Mouse (Mus musculus) lung, postnatal 0 days (tissue): ENCODE results near the gene Kifc3. TPM values are rescaled to one million over a fixed set of nuclear protein-coding genes. Genes with fewer than 3 reads are reported as not detected.

Source experiments
- ATAC-seq: fragments of 200-750 bp; cut with Nextera tagmentation; 2 replicates; pipeline ENCODE4 v1.8.0; 2017; ENCODE audit warnings: moderate library complexity
- DNase-seq: peaks from one replicate; pipeline ENCODE4 v3.0.0-alpha.2; 2016; ENCODE audit warnings: low spot score
- H3K27ac ChIP-seq: fragments of 300-500 bp; sonication (generic); 2 replicates; pipeline ENCODE4 v1.5.1; 2014; ENCODE audit warnings: antibody characterized with exemption, mild to moderate bottlenecking, low read length, mixed read lengths
- H3K27me3 ChIP-seq: fragments of 300-500 bp; sonication (generic); replicated peaks from 2 replicates; pipeline ENCODE4 v1.6.1; 2014; ENCODE audit warnings: low read length, mixed read lengths; ENCODE audit not compliant: insufficient read depth
- H3K36me3 ChIP-seq: fragments of 300-500 bp; sonication (generic); 2 replicates; pipeline ENCODE4 v1.6.1; 2014; ENCODE audit warnings: low read length, mixed read lengths; ENCODE audit not compliant: insufficient read depth
- H3K4me1 ChIP-seq: fragments of 300-500 bp; sonication (generic); 2 replicates; pipeline ENCODE4 v1.6.1; 2014; ENCODE audit warnings: antibody characterized with exemption, low read depth, low read length, mixed read lengths; ENCODE audit not compliant: insufficient read depth
- H3K4me2 ChIP-seq: fragments of 300-500 bp; sonication (generic); replicated peaks from 2 replicates; pipeline ENCODE4 v1.6.1; 2014; ENCODE audit warnings: low read depth, mild to moderate bottlenecking, low read length, moderate library complexity, mixed read lengths
- H3K4me3 ChIP-seq: fragments of 300-500 bp; sonication (generic); 2 replicates; pipeline ENCODE4 v1.5.1; 2014; ENCODE audit warnings: low read depth, low read length
- H3K9ac ChIP-seq: fragments of 300-500 bp; sonication (generic); replicated peaks from 2 replicates; pipeline ENCODE4 v1.6.1; 2014; ENCODE audit warnings: low read depth, mild to moderate bottlenecking
- H3K9me3 ChIP-seq: fragments of 300-500 bp; sonication (generic); 2 replicates; pipeline ENCODE4 v1.6.1; 2016; ENCODE audit warnings: low read length, mixed read lengths
- CTCF ChIP-seq: IDR thresholded peaks from 2 replicates; pipeline ENCODE4 v1.5.1; 2016; ENCODE audit warnings: antibody characterized with exemption, mild to moderate bottlenecking
- EP300 ChIP-seq: IDR thresholded peaks from 2 replicates; pipeline ENCODE4 v1.6.1; 2016; ENCODE audit warnings: antibody characterized with exemption, mild to moderate bottlenecking, control low read depth
- WGBS: fragments of 180-500 bp; shearing (Covaris S2); extraction: QIAGEN DNeasy Blood & Tissue Kit; methylation state at CpG from one replicate; pipeline ENCODE4 v1.1.7; 2014; 5-methylcytosine and 5-hydroxymethylcytosine counted together
- polyA plus RNA-seq: library from polyadenylated mRNA; unstranded; fragments of >200 nt; fragmentation: Nextera tagmentation; extraction: Ambion mirVana; gene quantifications from 2 replicates; pipeline ENCODE4 v1.2.1, GENCODE M21; 2015

The Kifc3 gene
- polyA plus RNA-seq, 1 experiment from 2014 or later, result 23.7 TPM

GRCm38 (mm10) chr8:95141469-95142074, 61.0 kb downstream of the Kifc3 start:
- no peaks in the 10 kb centered on the region for H3K27me3 ChIP-seq
- WGBS, result 4% methylated on average over 6 of the region's 6 CpGs
- TF ChIP-seq EP300 (no peak), CTCF (no peak)

DNA sequence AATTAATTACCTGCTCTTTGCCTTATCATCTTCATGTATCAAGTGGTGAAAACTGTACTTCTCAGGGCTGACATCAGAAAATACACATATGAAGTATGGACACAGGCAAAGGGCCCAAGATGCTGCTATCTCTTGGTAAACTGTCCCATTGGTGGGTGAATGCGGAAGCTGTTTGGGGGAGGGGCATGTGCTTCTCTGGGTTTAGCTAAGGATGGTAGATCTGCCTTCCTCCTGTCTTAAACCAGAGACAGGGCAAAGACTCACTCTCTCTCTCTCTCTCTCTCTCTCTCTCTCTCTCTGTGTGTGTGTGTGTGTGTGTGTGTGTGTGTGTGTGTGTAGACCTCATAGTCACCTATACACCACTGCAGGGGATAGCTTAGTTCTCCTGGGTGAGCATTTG, 61.6 kb downstream of the Kifc3 start:
- no peak overlapping the region for H3K27ac ChIP-seq
- H3K36me3 ChIP-seq, result 0 out of 2 replicates have a peak, but pooled peaks cover 3% of the 10 kb centered on the region
- H3K9me3 ChIP-seq, result no peaks in the 10 kb centered on the region
- DNase-seq (peak; percentile 21), ATAC-seq (no peak)
- WGBS, result 62% methylated on average over 1 of the region's 1 CpGs
- H3K9ac ChIP-seq, result no peak overlapping the region
- peak overlapping the region; percentile 99 for H3K4me2 ChIP-seq
- H3K4me1 ChIP-seq, result peaks cover 35% of the 10 kb centered on the region
- H3K27me3 ChIP-seq, result no peaks in the 10 kb centered on the region
- no peak overlapping the region for H3K4me3 ChIP-seq
- TF ChIP-seq CTCF, result no peak
- no peak for TF ChIP-seq EP300

More at GRCm38 (mm10) chr8:95141469-95142074, 61.0 kb downstream of the Kifc3 start:
- Histone ChIP-seq H3K4me2 (peak overlapping the region; percentile 99), H3K27ac (peak overlapping the region; percentile 85), H3K9ac (peak overlapping the region; percentile 76), H3K4me3 (peak overlapping the region; percentile 63), H3K4me1 (peaks cover 35% of the 10 kb centered on the region), H3K36me3 (0 out of 2 replicates have a peak, but pooled peaks cover 3% of the 10 kb centered on the region), H3K9me3 (no peaks in the 10 kb centered on the region)
- peak; percentile 72 for DNase-seq
- peak; percentile 16 for ATAC-seq

- Histone ChIP-seq H3K4me2 (peak overlapping the region; percentile 99), H3K9ac (no peak overlapping the region), H3K9me3 (no peaks in the 10 kb centered on the region), H3K27me3 (no peaks in the 10 kb centered on the region), H3K36me3 (0 out of 2 replicates have a peak, but pooled peaks cover 3% of the 10 kb centered on the region), H3K4me1 (peaks cover 35% of the 10 kb centered on the region), H3K4me3 (no peak overlapping the region), H3K27ac (peak overlapping the region; percentile 32; the same call in 1 of the 2 replicates)
- no peak for ATAC-seq
- peak; percentile 28 for DNase-seq
- 52% methylated on average over 5 of the region's 5 CpGs for WGBS
- no peak for TF ChIP-seq EP300
- no peak for TF ChIP-seq CTCF
Measured at GRCm38 (mm10) chr8:95140555-95140954, 62.1 kb downstream of the Kifc3 start.

DNA sequence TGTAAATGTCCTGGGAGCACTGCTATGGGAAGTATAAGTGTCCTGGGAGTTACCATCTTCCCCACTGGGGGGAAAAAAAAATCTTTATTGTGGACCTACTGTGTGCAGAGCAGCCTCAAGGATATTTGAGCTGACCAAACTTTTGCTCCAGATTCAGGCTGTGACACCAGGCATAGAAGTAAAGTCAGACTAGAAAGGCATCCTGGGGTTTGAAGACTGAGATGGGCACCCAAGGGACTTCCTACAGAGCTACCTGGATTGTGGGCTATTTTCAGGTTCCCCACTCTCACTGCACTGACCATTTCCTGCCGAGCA, 63.6 kb downstream of the Kifc3 start:
- WGBS, result 17% methylated on average over 1 of the region's 1 CpGs
- TF ChIP-seq CTCF (no peak), EP300 (no peak)
- Histone ChIP-seq H3K4me2 (no peak overlapping the region), H3K4me1 (peaks cover 35% of the 10 kb centered on the region), H3K36me3 (0 out of 2 replicates have a peak, but pooled peaks cover 6% of the 10 kb centered on the region), H3K9me3 (no peaks in the 10 kb centered on the region), H3K4me3 (no peak overlapping the region), H3K9ac (no peak overlapping the region), H3K27me3 (no peaks in the 10 kb centered on the region), H3K27ac (no peak overlapping the region)
- ATAC-seq (no peak), DNase-seq (no peak)

GRCm38 (mm10) chr8:95138341-95139050, 64.1 kb downstream of the Kifc3 start:
- Histone ChIP-seq H3K36me3 (0 out of 2 replicates have a peak, but pooled peaks cover 6% of the 10 kb centered on the region), H3K9ac (no peak overlapping the region), H3K27me3 (no peaks in the 10 kb centered on the region), H3K4me2 (peak overlapping the region; percentile 51; the same call in 1 of the 2 replicates), H3K4me3 (no peak overlapping the region; the same call in 1 of the 2 replicates), H3K4me1 (peaks cover 34% of the 10 kb centered on the region), H3K27ac (no peak overlapping the region), H3K9me3 (no peaks in the 10 kb centered on the region)
- no peak for ATAC-seq
- TF ChIP-seq EP300 (no peak), CTCF (no peak)
- peak; percentile 22 for DNase-seq
- 25% methylated on average over 6 of the region's 6 CpGs for WGBS

- Histone ChIP-seq H3K4me1 (peaks cover 26% of the 10 kb centered on the region), H3K36me3 (peaks cover 7% of the 10 kb centered on the region; the same call in 1 of the 2 replicates), H3K4me3 (peak overlapping the region; percentile 24), H3K27ac (no peak overlapping the region), H3K4me2 (peak overlapping the region; percentile 51), H3K9ac (no peak overlapping the region; the same call in 1 of the 2 replicates), H3K9me3 (no peaks in the 10 kb centered on the region), H3K27me3 (no peaks in the 10 kb centered on the region)
- ATAC-seq, result peak; percentile 63
- TF ChIP-seq CTCF (no peak), EP300 (no peak)
- WGBS, result 17% methylated on average over 28 of the region's 28 CpGs
- peak; percentile 63 for DNase-seq
Measured at GRCm38 (mm10) chr8:95137641-95138098, 64.9 kb downstream of the Kifc3 start.
